Mouse (Mus musculus) spleen, adult 2 months (tissue): Measurements from ENCODE around the gene Srsf2.

Source experiments
- CTCF ChIP-seq: fragments of 200-500 bp; IDR thresholded peaks from 2 replicates; pipeline ENCODE4 v1.5.1; 2011; ENCODE audit warnings: mild to moderate bottlenecking, inconsistent platforms; ENCODE audit not compliant: insufficient read depth, insufficient read length, insufficient replicate concordance; ENCODE audit errors: extremely low read depth
- POLR2A ChIP-seq: fragments of 200-500 bp; IDR thresholded peaks from 2 replicates; pipeline ENCODE4 v1.6.1; 2011; ENCODE audit warnings: low read depth, low read length, inconsistent platforms

DNA sequence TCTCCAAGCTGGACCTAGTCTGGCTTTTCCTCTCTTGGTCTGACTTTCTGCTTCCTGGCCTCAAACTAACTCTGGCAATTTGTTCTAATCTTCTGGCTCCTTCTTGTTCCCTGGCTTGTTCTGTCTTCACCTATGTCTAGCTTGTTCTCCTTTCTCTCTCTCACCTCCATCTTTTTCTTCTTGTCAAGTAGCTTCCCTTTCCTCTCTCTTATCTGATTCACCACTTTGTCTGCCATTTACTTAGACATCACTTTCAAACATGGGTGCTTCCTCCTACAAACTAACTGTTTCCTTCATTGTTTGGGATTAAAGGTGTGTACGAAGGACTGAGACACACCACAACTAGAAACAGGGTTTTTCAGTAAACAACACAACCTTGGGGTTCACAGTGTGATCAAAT lies 17.9 kb downstream of the Srsf2 start:
- no peak for TF ChIP-seq POLR2A
- TF ChIP-seq CTCF, result no peak
